Mouse (Mus musculus) intestine, postnatal 0 days (tissue): Measurements from ENCODE around the gene Pdzk1. TPM values are rescaled to one million over a fixed set of nuclear protein-coding genes. Genes with fewer than 3 reads are reported as not detected.

ENCODE experiments used
- ATAC-seq: fragments of 200-750 bp; cut with Nextera tagmentation; 2 replicates; pipeline ENCODE4 v1.8.0; 2017; ENCODE audit warnings: mild to moderate bottlenecking, moderate TSS enrichment, moderate library complexity
- H3K27ac ChIP-seq: fragments of 300-500 bp; sonication (generic); 2 replicates; pipeline ENCODE4 v1.5.1; 2014; ENCODE audit warnings: mild to moderate bottlenecking, low read depth, low read length, moderate library complexity
- H3K27me3 ChIP-seq: fragments of 300-500 bp; sonication (generic); replicated peaks from 2 replicates; pipeline ENCODE4 v1.6.1; 2014; ENCODE audit warnings: low read length, mixed read lengths; ENCODE audit not compliant: control insufficient read depth, insufficient read depth
- H3K36me3 ChIP-seq: fragments of 300-500 bp; sonication (generic); 2 replicates; pipeline ENCODE4 v1.6.1; 2014; ENCODE audit warnings: mild to moderate bottlenecking, moderate library complexity; ENCODE audit not compliant: control insufficient read depth, insufficient read depth
- H3K4me1 ChIP-seq: fragments of 300-500 bp; sonication (generic); replicated peaks from 2 replicates; pipeline ENCODE4 v1.6.1; 2014; ENCODE audit warnings: antibody characterized with exemption, low read length, mixed read lengths; ENCODE audit not compliant: control insufficient read depth, insufficient read depth
- H3K4me2 ChIP-seq: fragments of 300-500 bp; sonication (generic); replicated peaks from 2 replicates; pipeline ENCODE4 v1.6.1; 2014; ENCODE audit warnings: low read depth, mild to moderate bottlenecking, moderate library complexity
- H3K4me3 ChIP-seq: fragments of 300-500 bp; sonication (generic); 2 replicates; pipeline ENCODE4 v1.5.1; 2014; ENCODE audit warnings: low read depth, low read length
- H3K9ac ChIP-seq: fragments of 300-500 bp; sonication (generic); 2 replicates; pipeline ENCODE4 v1.6.1; 2014; ENCODE audit warnings: mild to moderate bottlenecking, low read depth, low read length
- H3K9me3 ChIP-seq: fragments of 300-500 bp; sonication (generic); 2 replicates; pipeline ENCODE4 v1.6.1; 2016; ENCODE audit warnings: mixed run types; ENCODE audit not compliant: control insufficient read depth
- CTCF ChIP-seq: sonication (generic); IDR thresholded peaks from 2 replicates; pipeline ENCODE4 v1.5.1; 2016; ENCODE audit warnings: low read depth, mild to moderate bottlenecking, control low read depth, antibody characterized with exemption, moderate library complexity
- WGBS: fragments of 180-500 bp; shearing (Covaris S2); extraction: QIAGEN DNeasy Blood & Tissue Kit; methylation state at CpG from one replicate; pipeline ENCODE4 v1.1.7; 2014; 5-methylcytosine and 5-hydroxymethylcytosine counted together
- polyA plus RNA-seq: library from polyadenylated mRNA; unstranded; fragments of >200 nt; fragmentation: Nextera tagmentation; extraction: Ambion mirVana; gene quantifications from 2 replicates; pipeline ENCODE4 v1.2.1, GENCODE M21; 2015

Gene Pdzk1
- polyA plus RNA-seq, 1 experiment from 2014 or later: 224 TPM

DNA sequence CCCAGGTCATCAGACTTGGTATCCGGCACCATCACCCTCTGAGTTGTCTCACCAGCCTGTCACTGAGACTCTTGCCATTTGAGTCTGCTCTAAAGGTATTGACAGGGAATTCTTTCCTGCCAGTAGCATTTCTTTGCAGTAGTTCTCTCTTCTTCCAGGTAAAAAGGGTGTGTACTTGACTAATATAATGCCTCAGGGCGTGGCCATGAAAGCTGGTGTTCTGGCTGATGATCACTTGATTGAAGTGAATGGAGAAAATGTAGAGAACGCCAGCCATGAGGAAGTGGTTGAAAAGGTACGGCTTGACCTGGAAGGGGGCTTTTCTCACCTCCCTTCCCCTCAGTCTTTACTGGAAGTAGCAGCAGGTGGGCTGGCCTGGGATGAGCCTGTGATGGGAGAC, 25.3 kb downstream of the Pdzk1 start:
- ATAC-seq: no peak
- TF ChIP-seq CTCF: no peak
- Histone ChIP-seq H3K36me3 (peaks cover 4% of the 10 kb centered on the region; the same call in 1 of the 2 replicates), H3K9ac (no peak overlapping the region), H3K4me2 (no peak overlapping the region), H3K27ac (no peak overlapping the region), H3K4me3 (no peak overlapping the region), H3K9me3 (no peaks in the 10 kb centered on the region), H3K27me3 (no peaks in the 10 kb centered on the region), H3K4me1 (no peaks in the 10 kb centered on the region)
- 49% methylated on average over 4 of the region's 4 CpGs for WGBS

GRCm38 (mm10) chr3:96855833-96856232, 26.7 kb downstream of the Pdzk1 start:
- WGBS: 57% methylated on average over 3 of the region's 3 CpGs
- H3K27ac ChIP-seq: no peak overlapping the region
- no peaks in the 10 kb centered on the region for H3K4me1 ChIP-seq
- H3K9me3 ChIP-seq: no peaks in the 10 kb centered on the region
- peaks cover 15% of the 10 kb centered on the region; the same call in 1 of the 2 replicates for H3K36me3 ChIP-seq
- H3K4me3 ChIP-seq: no peak overlapping the region
- no peak for ATAC-seq
- H3K4me2 ChIP-seq: no peak overlapping the region
- H3K27me3 ChIP-seq: no peaks in the 10 kb centered on the region
- TF ChIP-seq CTCF: no peak
- no peak overlapping the region for H3K9ac ChIP-seq

GRCm38 (mm10) chr3:96860498-96860897, 31.4 kb downstream of the Pdzk1 start:
- Histone ChIP-seq H3K36me3 (peaks cover 11% of the 10 kb centered on the region; the same call in 1 of the 2 replicates), H3K27me3 (no peaks in the 10 kb centered on the region), H3K4me1 (no peaks in the 10 kb centered on the region), H3K9me3 (no peaks in the 10 kb centered on the region), H3K4me3 (no peak overlapping the region), H3K27ac (no peak overlapping the region), H3K4me2 (no peak overlapping the region), H3K9ac (no peak overlapping the region)
- WGBS: 97% methylated on average over 5 of the region's 5 CpGs
- no peak for TF ChIP-seq CTCF
- no peak for ATAC-seq

DNA sequence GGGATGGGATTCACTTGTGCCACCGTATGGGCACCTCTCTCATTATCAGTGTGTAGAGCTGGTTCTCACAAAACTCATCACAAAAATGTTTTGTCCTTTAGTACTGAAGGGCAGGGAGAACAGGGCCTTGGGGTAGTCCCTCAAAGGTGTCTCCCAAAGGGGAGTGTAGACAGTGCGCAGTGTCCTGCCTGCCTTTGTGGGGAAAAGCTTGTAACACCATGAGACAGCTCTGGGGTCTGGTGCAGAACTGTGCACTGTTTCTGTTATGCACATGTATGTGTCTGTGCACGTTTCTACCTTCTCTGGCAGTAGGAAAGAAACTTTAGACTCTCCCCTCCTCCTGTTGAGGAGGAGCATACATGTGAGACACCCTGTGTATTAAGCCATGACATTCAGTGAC, 38.8 kb downstream of the Pdzk1 start:
- Histone ChIP-seq H3K9ac (no peak overlapping the region), H3K27ac (no peak overlapping the region), H3K4me1 (no peaks in the 10 kb centered on the region), H3K27me3 (no peaks in the 10 kb centered on the region), H3K4me3 (no peak overlapping the region), H3K36me3 (peaks cover 52% of the 10 kb centered on the region), H3K9me3 (no peaks in the 10 kb centered on the region), H3K4me2 (no peak overlapping the region)
- ATAC-seq: no peak
- WGBS: 85% methylated on average over 3 of the region's 3 CpGs
- no peak for TF ChIP-seq CTCF

- ATAC-seq: peak; percentile 22; the same call in 1 of the 2 replicates
- Histone ChIP-seq H3K4me1 (no peaks in the 10 kb centered on the region), H3K36me3 (peaks cover 59% of the 10 kb centered on the region), H3K9ac (no peak overlapping the region), H3K9me3 (no peaks in the 10 kb centered on the region), H3K27me3 (no peaks in the 10 kb centered on the region), H3K4me3 (no peak overlapping the region), H3K27ac (no peak overlapping the region), H3K4me2 (no peak overlapping the region)
- 92% methylated on average over 8 of the region's 8 CpGs for WGBS
- TF ChIP-seq CTCF: no peak
Observed at GRCm38 (mm10) chr3:96868566-96868965, 39.5 kb downstream of the Pdzk1 start.

GRCm38 (mm10) chr3:96869091-96869490, 40.0 kb downstream of the Pdzk1 start:
- no peak overlapping the region for H3K27ac ChIP-seq
- no peak overlapping the region for H3K4me3 ChIP-seq
- WGBS: 96% methylated on average over 7 of the region's 7 CpGs
- H3K4me2 ChIP-seq: no peak overlapping the region
- no peaks in the 10 kb centered on the region for H3K9me3 ChIP-seq
- ATAC-seq: no peak
- TF ChIP-seq CTCF: no peak
- no peak overlapping the region for H3K9ac ChIP-seq
- no peaks in the 10 kb centered on the region for H3K27me3 ChIP-seq
- peaks cover 63% of the 10 kb centered on the region for H3K36me3 ChIP-seq
- no peaks in the 10 kb centered on the region for H3K4me1 ChIP-seq

DNA sequence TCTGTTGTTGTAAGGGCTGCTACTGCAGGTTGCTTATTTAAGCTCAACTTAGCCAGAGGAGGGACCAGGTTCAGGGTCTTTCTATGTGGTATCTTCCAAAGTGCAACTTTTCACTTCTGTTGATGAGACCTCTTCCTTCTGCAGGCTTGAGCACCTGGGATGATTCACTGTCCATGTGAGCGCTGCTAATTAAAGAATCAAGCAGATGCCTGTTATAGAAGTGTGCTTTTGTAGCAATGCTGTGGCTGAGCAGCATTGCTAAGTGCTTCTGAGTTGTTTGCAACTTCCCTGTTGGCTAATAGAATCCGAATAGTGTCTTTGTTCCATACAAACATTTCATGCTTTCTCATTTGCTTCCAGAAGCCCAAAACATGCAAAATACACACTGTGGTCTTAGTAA, 41.2 kb downstream of the Pdzk1 start:
- no peak for ATAC-seq
- TF ChIP-seq CTCF: no peak
- Histone ChIP-seq H3K9me3 (no peaks in the 10 kb centered on the region), H3K27ac (no peak overlapping the region), H3K4me3 (no peak overlapping the region), H3K9ac (no peak overlapping the region), H3K27me3 (no peaks in the 10 kb centered on the region), H3K4me1 (no peaks in the 10 kb centered on the region), H3K4me2 (no peak overlapping the region), H3K36me3 (peaks cover 65% of the 10 kb centered on the region)
- 86% methylated on average over 2 of the region's 2 CpGs for WGBS
